Mouse (Mus musculus): ENCODE measurements around the gene Cdk6.

DNA sequence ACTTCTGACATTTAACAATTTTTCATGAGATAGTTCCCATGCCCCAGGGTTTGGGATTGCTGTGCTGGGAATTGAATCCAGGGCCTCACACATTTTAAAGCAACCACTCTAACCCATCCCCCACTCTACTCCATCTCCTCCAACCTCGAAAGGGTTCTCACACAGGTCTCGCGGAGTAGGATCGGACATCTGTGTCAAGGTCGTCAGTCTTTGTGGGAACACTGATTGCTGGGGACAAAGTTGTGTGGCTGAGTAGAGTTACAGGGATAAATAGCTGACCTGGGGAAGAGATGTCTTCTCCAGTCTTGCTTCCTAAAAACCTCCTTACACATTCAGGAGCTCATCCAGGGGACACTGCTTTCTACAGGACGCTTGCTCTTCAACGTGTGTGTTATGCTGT lies 237.8 kb downstream of the Cdk6 start:
- TF ChIP-seq CTCF (IDR thresholded peaks at IDR 0.05; ENCODE audit: control insufficient read depth, insufficient read depth, insufficient read length) (no peak), USF1 (IDR thresholded peaks at IDR 0.05; ENCODE audit: low read depth) (no peak), MAX (IDR thresholded peaks at IDR 0.05) (no peak), CEBPB (IDR thresholded peaks at IDR 0.05; ENCODE audit: low read depth) (no peak), MYOD1 (IDR thresholded peaks at IDR 0.05; ENCODE audit: control insufficient read depth, insufficient read length, low read depth) (no peak), FOSL1 (IDR thresholded peaks at IDR 0.05; ENCODE audit: insufficient read depth, low read length, poor library complexity, severe bottlenecking) (no peak), MYOG (IDR thresholded peaks at IDR 0.05; ENCODE audit: control insufficient read depth, extremely low read depth, insufficient read length) (no peak)
